Mouse (Mus musculus): ENCODE measurements at regions not wholly inside any gene's neighbourhood (a gene's known extent, or its start where the extent isn't known, plus 50 kb on each side); places are given as distances from the start of the nearest gene placed in this dataset.
A peak's percentile ranks its signal among the peaks of the same experiment; 100 is the strongest.

GRCm38 (mm10) chr8:8051186-8051585 is 609.9 kb downstream of the Efnb2 start:
- H3K9me3 ChIP-seq (ENCODE audit: control insufficient read depth, low read length): no peaks in the 10 kb centered on the region
- no peak overlapping the region for H3K9ac ChIP-seq
- H3K27me3 ChIP-seq (ENCODE audit: control insufficient read depth, insufficient read depth, low read length): no peaks in the 10 kb centered on the region
- no peaks in the 10 kb centered on the region for H3K36me3 ChIP-seq (replicated peaks; ENCODE audit: control insufficient read depth, insufficient read depth)
- no peaks in the 10 kb centered on the region for H3K4me1 ChIP-seq (replicated peaks; ENCODE audit: control insufficient read depth, insufficient read depth, low read length)
- DNase-seq (ENCODE audit: low spot score) (no peak), ATAC-seq (ENCODE audit: low FRiP score) (no peak)
- H3K4me2 ChIP-seq (replicated peaks): no peak overlapping the region
- H3K4me3 ChIP-seq (replicated peaks; ENCODE audit: low read length): no peak overlapping the region
- no peak overlapping the region for H3K27ac ChIP-seq
- 35% methylated on average over 3 of the region's 3 CpGs for WGBS

GRCm38 (mm10) chr8:8050778-8051177 is 610.3 kb downstream of the Efnb2 start:
- H3K4me1 ChIP-seq (replicated peaks; ENCODE audit: control insufficient read depth, insufficient read depth, low read length): no peaks in the 10 kb centered on the region
- ATAC-seq (ENCODE audit: low FRiP score): no peak
- H3K9ac ChIP-seq: no peak overlapping the region
- H3K27me3 ChIP-seq (ENCODE audit: control insufficient read depth, insufficient read depth, low read length): no peaks in the 10 kb centered on the region
- WGBS: 61% methylated on average over 3 of the region's 3 CpGs
- peak; percentile 23 for DNase-seq (ENCODE audit: low spot score)
- H3K27ac ChIP-seq: no peak overlapping the region
- H3K9me3 ChIP-seq (ENCODE audit: control insufficient read depth, low read length): no peaks in the 10 kb centered on the region
- no peak overlapping the region for H3K4me2 ChIP-seq (replicated peaks)
- H3K4me3 ChIP-seq (replicated peaks; ENCODE audit: low read length): no peak overlapping the region
- no peaks in the 10 kb centered on the region for H3K36me3 ChIP-seq (replicated peaks; ENCODE audit: control insufficient read depth, insufficient read depth)

- Histone ChIP-seq H3K27me3 (ENCODE audit: control insufficient read depth, insufficient read depth, low read length) (no peaks in the 10 kb centered on the region), H3K4me1 (replicated peaks; ENCODE audit: control insufficient read depth, insufficient read depth, low read length) (no peaks in the 10 kb centered on the region), H3K9ac (no peak overlapping the region), H3K36me3 (replicated peaks; ENCODE audit: control insufficient read depth, insufficient read depth) (no peaks in the 10 kb centered on the region), H3K4me3 (replicated peaks; ENCODE audit: low read length) (no peak overlapping the region), H3K27ac (no peak overlapping the region), H3K9me3 (ENCODE audit: control insufficient read depth, low read length) (no peaks in the 10 kb centered on the region), H3K4me2 (replicated peaks) (no peak overlapping the region)
- no peak for DNase-seq (ENCODE audit: low spot score)
- no peak for ATAC-seq (ENCODE audit: low FRiP score)
- 46% methylated on average over 1 of the region's 1 CpGs for WGBS
Observed at GRCm38 (mm10) chr8:8044926-8045325, 616.1 kb downstream of the Efnb2 start.

- Histone ChIP-seq H3K4me3 (replicated peaks; ENCODE audit: low read length) (no peak overlapping the region), H3K27ac (no peak overlapping the region), H3K9ac (no peak overlapping the region), H3K4me2 (replicated peaks) (no peak overlapping the region), H3K36me3 (replicated peaks; ENCODE audit: control insufficient read depth, insufficient read depth) (no peaks in the 10 kb centered on the region), H3K9me3 (ENCODE audit: control insufficient read depth, low read length) (no peaks in the 10 kb centered on the region), H3K4me1 (replicated peaks; ENCODE audit: control insufficient read depth, insufficient read depth, low read length) (no peaks in the 10 kb centered on the region), H3K27me3 (ENCODE audit: control insufficient read depth, insufficient read depth, low read length) (no peaks in the 10 kb centered on the region)
- WGBS: 80% methylated on average over 2 of the region's 2 CpGs
- ATAC-seq (ENCODE audit: low FRiP score) (no peak), DNase-seq (ENCODE audit: low spot score) (no peak)
Observed at GRCm38 (mm10) chr8:8044296-8044695, 616.7 kb downstream of the Efnb2 start.

GRCm38 (mm10) chr8:8037929-8038328 is 623.1 kb downstream of the Efnb2 start:
- WGBS: 32% methylated on average over 1 of the region's 1 CpGs
- H3K4me1 ChIP-seq (replicated peaks; ENCODE audit: control insufficient read depth, insufficient read depth, low read length): no peaks in the 10 kb centered on the region
- H3K27ac ChIP-seq: no peak overlapping the region
- H3K4me2 ChIP-seq (replicated peaks): no peak overlapping the region
- H3K27me3 ChIP-seq (ENCODE audit: control insufficient read depth, insufficient read depth, low read length): no peaks in the 10 kb centered on the region
- H3K4me3 ChIP-seq (replicated peaks; ENCODE audit: low read length): no peak overlapping the region
- H3K9ac ChIP-seq: no peak overlapping the region
- H3K9me3 ChIP-seq (ENCODE audit: control insufficient read depth, low read length): no peaks in the 10 kb centered on the region
- no peaks in the 10 kb centered on the region for H3K36me3 ChIP-seq (replicated peaks; ENCODE audit: control insufficient read depth, insufficient read depth)
- ATAC-seq (ENCODE audit: low FRiP score) (no peak), DNase-seq (ENCODE audit: low spot score) (no peak)

GRCm38 (mm10) chr8:8011151-8011550 is 649.9 kb downstream of the Efnb2 start:
- H3K27ac ChIP-seq: no peak overlapping the region
- H3K27me3 ChIP-seq (ENCODE audit: control insufficient read depth, insufficient read depth, low read length): no peaks in the 10 kb centered on the region
- H3K4me1 ChIP-seq (replicated peaks; ENCODE audit: control insufficient read depth, insufficient read depth, low read length): no peaks in the 10 kb centered on the region
- H3K4me3 ChIP-seq (replicated peaks; ENCODE audit: low read length): no peak overlapping the region
- H3K36me3 ChIP-seq (replicated peaks; ENCODE audit: control insufficient read depth, insufficient read depth): no peaks in the 10 kb centered on the region
- H3K9me3 ChIP-seq (ENCODE audit: control insufficient read depth, low read length): no peaks in the 10 kb centered on the region
- no peak overlapping the region for H3K4me2 ChIP-seq (replicated peaks)
- DNase-seq (ENCODE audit: low spot score) (no peak), ATAC-seq (ENCODE audit: low FRiP score) (no peak)
- 59% methylated on average over 4 of the region's 4 CpGs for WGBS
- H3K9ac ChIP-seq: no peak overlapping the region

GRCm38 (mm10) chr8:7994905-7995304 is 666.1 kb downstream of the Efnb2 start:
- no peaks in the 10 kb centered on the region for H3K4me1 ChIP-seq (replicated peaks; ENCODE audit: control insufficient read depth, insufficient read depth, low read length)
- H3K4me3 ChIP-seq (replicated peaks; ENCODE audit: low read length): no peak overlapping the region
- no peak overlapping the region for H3K27ac ChIP-seq
- 65% methylated on average over 2 of the region's 2 CpGs for WGBS
- H3K4me2 ChIP-seq (replicated peaks): no peak overlapping the region
- no peak overlapping the region for H3K9ac ChIP-seq
- no peaks in the 10 kb centered on the region for H3K9me3 ChIP-seq (ENCODE audit: control insufficient read depth, low read length)
- ATAC-seq (ENCODE audit: low FRiP score) (no peak), DNase-seq (ENCODE audit: low spot score) (no peak)
- H3K36me3 ChIP-seq (replicated peaks; ENCODE audit: control insufficient read depth, insufficient read depth): no peaks in the 10 kb centered on the region
- H3K27me3 ChIP-seq (ENCODE audit: control insufficient read depth, insufficient read depth, low read length): no peaks in the 10 kb centered on the region

- peak; percentile 51; the same call in 1 of the 2 replicates for ATAC-seq (ENCODE audit: low FRiP score)
- 70% methylated on average over 3 of the region's 3 CpGs for WGBS
- H3K27me3 ChIP-seq (ENCODE audit: control insufficient read depth, insufficient read depth, low read length): no peaks in the 10 kb centered on the region
- DNase-seq (ENCODE audit: low spot score): no peak
- no peak overlapping the region for H3K9ac ChIP-seq
- H3K9me3 ChIP-seq (ENCODE audit: control insufficient read depth, low read length): no peaks in the 10 kb centered on the region
- H3K4me3 ChIP-seq (replicated peaks; ENCODE audit: low read length): no peak overlapping the region
- H3K4me2 ChIP-seq (replicated peaks): no peak overlapping the region
- H3K27ac ChIP-seq: no peak overlapping the region
- H3K36me3 ChIP-seq (replicated peaks; ENCODE audit: control insufficient read depth, insufficient read depth): no peaks in the 10 kb centered on the region
- H3K4me1 ChIP-seq (replicated peaks; ENCODE audit: control insufficient read depth, insufficient read depth, low read length): no peaks in the 10 kb centered on the region
Observed at GRCm38 (mm10) chr8:7988820-7989219, 672.2 kb downstream of the Efnb2 start.

GRCm38 (mm10) chr8:7977020-7977419 is 684.0 kb downstream of the Efnb2 start:
- Histone ChIP-seq H3K4me2 (replicated peaks) (no peak overlapping the region), H3K36me3 (replicated peaks; ENCODE audit: control insufficient read depth, insufficient read depth) (no peaks in the 10 kb centered on the region), H3K4me1 (replicated peaks; ENCODE audit: control insufficient read depth, insufficient read depth, low read length) (no peaks in the 10 kb centered on the region), H3K4me3 (replicated peaks; ENCODE audit: low read length) (no peak overlapping the region), H3K9ac (no peak overlapping the region), H3K9me3 (ENCODE audit: control insufficient read depth, low read length) (no peaks in the 10 kb centered on the region), H3K27ac (no peak overlapping the region), H3K27me3 (ENCODE audit: control insufficient read depth, insufficient read depth, low read length) (no peaks in the 10 kb centered on the region)
- no peak for ATAC-seq (ENCODE audit: low FRiP score)
- DNase-seq (ENCODE audit: low spot score): no peak
- WGBS: 74% methylated on average over 6 of the region's 6 CpGs

- Histone ChIP-seq H3K9ac (no peak overlapping the region), H3K27me3 (ENCODE audit: control insufficient read depth, insufficient read depth, low read length) (no peaks in the 10 kb centered on the region), H3K36me3 (replicated peaks; ENCODE audit: control insufficient read depth, insufficient read depth) (no peaks in the 10 kb centered on the region), H3K27ac (no peak overlapping the region), H3K4me2 (replicated peaks) (no peak overlapping the region), H3K4me3 (replicated peaks; ENCODE audit: low read length) (no peak overlapping the region), H3K9me3 (ENCODE audit: control insufficient read depth, low read length) (no peaks in the 10 kb centered on the region), H3K4me1 (replicated peaks; ENCODE audit: control insufficient read depth, insufficient read depth, low read length) (no peaks in the 10 kb centered on the region)
- DNase-seq (ENCODE audit: low spot score) (no peak), ATAC-seq (ENCODE audit: low FRiP score) (no peak)
- WGBS: 89% methylated on average over 4 of the region's 4 CpGs
Observed at GRCm38 (mm10) chr8:7973791-7974190, 687.3 kb downstream of the Efnb2 start.
